Mouse (Mus musculus) embryo, embryonic 10 days (tissue): Measurements from ENCODE around the gene Lgalsl.

ENCODE experiments used
- DNase-seq: peaks from one replicate; pipeline ENCODE4 v3.0.0-alpha.2; 2015; ENCODE audit warnings: low spot score

Lgalsl gene

GRCm38 (mm10) chr11:20823961-20824360 is 6.9 kb downstream of the Lgalsl start:
- no peak for DNase-seq

GRCm38 (mm10) chr11:20823301-20823700 is 7.6 kb downstream of the Lgalsl start:
- no peak for DNase-seq

GRCm38 (mm10) chr11:20821351-20821750 is 9.5 kb downstream of the Lgalsl start:
- DNase-seq = no peak

GRCm38 (mm10) chr11:20813901-20814523 is 16.8 kb downstream of the Lgalsl start:
- DNase-seq = no peak

- peak; percentile 18 for DNase-seq
These were observed 18.5 kb downstream of the Lgalsl start for GRCm38 (mm10) chr11:20812153-20812887.

- DNase-seq = no peak
These were observed 24.2 kb downstream of the Lgalsl start for GRCm38 (mm10) chr11:20806659-20807058.

- DNase-seq = no peak
These were observed 25.1 kb downstream of the Lgalsl start for GRCm38 (mm10) chr11:20805604-20806249.

GRCm38 (mm10) chr11:20804416-20804815 is 26.4 kb downstream of the Lgalsl start:
- no peak for DNase-seq

- DNase-seq = peak; percentile 66
These were observed 30.4 kb downstream of the Lgalsl start for GRCm38 (mm10) chr11:20800277-20801092.

GRCm38 (mm10) chr11:20797841-20798240 is 33.0 kb downstream of the Lgalsl start:
- no peak for DNase-seq

GRCm38 (mm10) chr11:20795466-20795865 is 35.4 kb downstream of the Lgalsl start:
- DNase-seq = no peak

- DNase-seq = no peak
These were observed 36.0 kb downstream of the Lgalsl start for GRCm38 (mm10) chr11:20794913-20795254.

- DNase-seq = peak; percentile 88
These were observed 36.5 kb downstream of the Lgalsl start for GRCm38 (mm10) chr11:20794196-20794912.

- DNase-seq = no peak
These were observed 37.2 kb downstream of the Lgalsl start for GRCm38 (mm10) chr11:20793676-20794075.

GRCm38 (mm10) chr11:20792667-20793066 is 38.2 kb downstream of the Lgalsl start:
- no peak for DNase-seq

- DNase-seq = no peak
These were observed 39.5 kb downstream of the Lgalsl start for GRCm38 (mm10) chr11:20791334-20791733.

GRCm38 (mm10) chr11:20789015-20789414 is 41.8 kb downstream of the Lgalsl start:
- no peak for DNase-seq

- DNase-seq = no peak
These were observed 42.8 kb downstream of the Lgalsl start for GRCm38 (mm10) chr11:20788070-20788469.

GRCm38 (mm10) chr11:20786191-20786590 is 44.7 kb downstream of the Lgalsl start:
- DNase-seq = no peak

GRCm38 (mm10) chr11:20785186-20785585 is 45.7 kb downstream of the Lgalsl start:
- no peak for DNase-seq

GRCm38 (mm10) chr11:20784776-20785175 is 46.1 kb downstream of the Lgalsl start:
- no peak for DNase-seq

- DNase-seq = no peak
These were observed 47.4 kb downstream of the Lgalsl start for GRCm38 (mm10) chr11:20783467-20783866.
